Mouse (Mus musculus) frontal cortex, adult 2 months (tissue): ENCODE data around the gene Prss56. TPM values are rescaled to one million over a fixed set of nuclear protein-coding genes. Genes with fewer than 3 reads are reported as not detected.

Experiments
- DNase-seq, 2 experiments: peaks; one replicate each; pipeline ENCODE4 v3.0.0; 2022; ENCODE audit warnings: low spot score in 1 of 2; ENCODE audit errors: extremely low spot score in 1 of 2
- polyA plus RNA-seq: library from polyadenylated mRNA; depleted of rRNA; stranded (reverse); fragments of >200 nt; gene quantifications from 2 replicates; pipeline ENCODE4 v1.2.3, GENCODE M21; 2012

The Prss56 gene
- polyA plus RNA-seq, 1 experiment: 5.0 TPM

GRCm38 (mm10) chr1:87183998-87184750, 1.1 kb downstream of the Prss56 start:
- no peak for DNase-seq

- peak in 1 of 2 experiments; percentile 84 for DNase-seq
Observed at GRCm38 (mm10) chr1:87184751-87185139, 1.6 kb downstream of the Prss56 start.

DNA sequence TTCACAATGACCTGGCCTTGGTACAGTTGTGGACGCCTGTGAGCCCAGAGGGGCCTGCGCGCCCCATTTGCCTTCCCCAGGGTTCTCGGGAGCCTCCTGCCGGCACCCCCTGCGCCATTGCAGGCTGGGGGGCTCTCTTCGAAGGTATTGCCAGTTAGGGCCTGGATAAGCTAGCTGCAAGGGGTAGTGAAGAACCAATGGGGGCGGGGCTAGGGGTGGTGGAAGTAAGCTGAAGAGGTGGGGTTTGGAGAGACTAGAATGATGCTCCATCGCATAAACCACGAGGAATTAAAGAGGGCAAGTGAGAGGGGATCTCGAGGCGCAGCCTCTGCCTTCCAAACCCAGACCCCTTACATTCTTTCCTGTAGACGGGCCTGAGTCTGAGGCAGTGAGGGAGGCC, 2.4 kb downstream of the Prss56 start:
- no peak for DNase-seq

- DNase-seq: no peak
Observed at GRCm38 (mm10) chr1:87186261-87187036, 3.3 kb downstream of the Prss56 start.

GRCm38 (mm10) chr1:87187037-87187355, 3.9 kb downstream of the Prss56 start:
- DNase-seq: peak; percentile 27 to 83

DNA sequence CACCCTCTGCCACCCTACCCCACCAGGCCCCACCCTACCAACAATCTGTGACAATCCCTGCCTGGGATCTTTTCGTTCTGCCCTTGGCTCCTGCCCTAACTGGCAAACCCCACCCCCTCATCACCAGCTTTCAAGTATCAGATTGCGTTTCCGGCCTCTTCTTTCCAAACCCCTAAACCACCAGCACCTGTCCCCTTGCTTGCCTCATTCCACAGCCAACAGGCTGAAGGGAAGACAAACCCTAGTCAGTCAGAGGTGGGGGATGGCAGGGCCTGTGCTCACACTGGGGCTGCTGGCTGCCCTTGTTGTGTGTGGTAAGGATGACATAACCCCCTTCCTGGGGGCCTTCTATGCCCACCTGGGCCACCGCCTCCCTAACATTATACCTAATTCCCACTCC, 7.3 kb downstream of the Prss56 start, which contains the start of gene Chrnd:
TSS of gene Chrnd (plus strand) at position 179 of the 400 bp plus-strand sequence.
- DNase-seq: no peak

GRCm38 (mm10) chr1:87197296-87197695, 14.2 kb downstream of the Prss56 start:
- DNase-seq: no peak

- DNase-seq: no peak
Observed at GRCm38 (mm10) chr1:87198119-87199065, 15.3 kb downstream of the Prss56 start.

DNA sequence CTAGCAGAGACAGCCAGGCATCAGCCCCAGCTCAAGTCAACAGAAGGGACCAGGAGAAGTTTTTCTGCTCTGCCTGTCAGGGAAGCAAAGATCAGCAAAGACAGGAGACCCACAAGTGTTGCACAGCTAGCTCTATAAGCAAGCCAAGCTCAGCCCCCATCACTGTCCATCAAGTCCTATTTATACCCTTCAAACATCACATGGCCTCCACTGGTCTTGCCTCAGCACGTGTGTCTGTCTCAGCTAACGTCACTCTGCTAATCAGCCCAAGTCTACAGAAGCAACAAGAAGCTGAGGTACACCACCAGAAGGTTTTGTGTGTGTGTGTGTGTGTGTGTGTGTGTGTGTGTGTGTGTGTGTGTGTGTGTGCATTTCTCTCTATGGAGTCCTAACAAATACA, 17.7 kb downstream of the Prss56 start:
- no peak for DNase-seq

DNA sequence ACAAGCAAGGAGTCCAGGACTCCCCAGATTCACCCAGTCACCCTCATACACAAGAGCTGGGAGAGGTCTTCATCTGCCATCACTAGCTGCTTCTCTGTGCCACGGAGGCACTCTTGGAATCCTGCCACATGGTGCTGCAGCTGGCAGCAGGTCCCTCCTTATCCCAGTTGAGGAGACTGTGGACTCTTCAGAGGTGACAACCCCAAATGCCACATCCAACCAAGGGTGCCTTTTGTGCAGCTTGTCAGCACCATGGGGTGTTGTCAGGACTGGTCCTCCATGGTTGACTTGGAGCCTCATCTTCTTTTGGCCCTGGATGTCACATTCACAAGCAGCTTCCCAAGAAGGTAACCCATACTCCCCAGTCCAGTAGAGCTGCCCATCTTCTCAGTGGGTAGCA, 18.7 kb downstream of the Prss56 start:
- no peak for DNase-seq

GRCm38 (mm10) chr1:87203779-87204178, 20.7 kb downstream of the Prss56 start:
- no peak for DNase-seq

DNA sequence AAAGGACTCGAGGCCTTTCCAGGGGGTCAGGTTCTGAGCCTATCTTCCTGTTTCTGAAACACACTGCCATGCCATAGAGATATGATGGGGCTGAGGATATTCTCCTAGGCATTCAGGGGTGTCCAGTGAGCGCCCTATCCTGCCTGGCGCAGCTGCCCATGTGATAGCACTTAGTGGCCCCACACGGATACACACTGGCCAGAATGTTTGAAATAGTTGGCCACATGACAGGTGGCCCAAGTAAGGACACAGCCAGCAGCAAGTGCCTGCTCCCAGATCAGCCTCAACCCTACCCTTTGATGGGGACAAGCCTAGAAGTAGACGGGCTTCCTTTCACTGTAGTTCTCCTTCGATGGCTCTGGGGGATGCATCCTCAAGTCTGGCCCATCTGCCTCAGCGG, 21.4 kb downstream of the Prss56 start, which contains the start of gene Chrng:
TSS of gene Chrng (plus strand) at position 193 of the 400 bp plus-strand sequence.
- no peak for DNase-seq

DNA sequence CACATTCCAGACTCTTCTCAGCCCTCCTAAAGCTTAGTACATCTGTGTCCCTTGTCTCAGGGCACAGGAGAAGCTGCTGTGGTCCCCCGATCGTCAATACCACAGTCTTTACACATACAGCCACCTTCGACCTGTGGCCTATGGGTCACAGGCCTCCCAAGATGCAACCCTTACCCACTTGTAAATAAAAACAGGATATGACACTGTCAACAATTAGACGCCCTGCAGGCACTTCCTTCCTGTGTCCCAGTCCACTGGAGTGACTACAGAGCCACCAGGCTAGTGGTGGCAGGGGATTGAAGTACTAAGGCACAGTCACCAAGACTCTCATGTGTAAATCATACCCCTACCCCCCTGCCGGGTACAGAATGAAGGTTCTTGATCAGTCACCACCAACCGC, 21.9 kb downstream of the Prss56 start:
- DNase-seq: no peak

- no peak for DNase-seq
Observed at GRCm38 (mm10) chr1:87205502-87205901, 22.4 kb downstream of the Prss56 start.

DNA sequence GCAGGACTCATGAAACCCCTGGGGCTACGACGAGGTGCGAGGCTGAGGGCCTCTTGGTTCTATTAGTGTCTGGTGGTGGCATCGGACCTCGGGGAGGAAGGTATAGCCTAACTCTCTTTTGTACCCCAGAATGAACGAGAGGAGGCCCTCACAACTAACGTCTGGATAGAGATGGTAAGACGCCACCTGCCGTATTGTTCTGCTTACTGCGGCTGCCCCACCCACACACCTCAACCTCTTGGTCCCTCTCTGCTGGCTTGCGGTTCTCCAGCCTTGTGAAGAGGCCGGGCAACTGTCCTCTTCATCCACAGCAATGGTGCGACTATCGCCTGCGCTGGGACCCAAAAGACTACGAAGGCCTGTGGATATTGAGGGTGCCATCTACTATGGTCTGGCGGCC, 23.2 kb downstream of the Prss56 start:
- DNase-seq: no peak

GRCm38 (mm10) chr1:87211431-87211830, 28.3 kb downstream of the Prss56 start:
- DNase-seq: no peak

DNA sequence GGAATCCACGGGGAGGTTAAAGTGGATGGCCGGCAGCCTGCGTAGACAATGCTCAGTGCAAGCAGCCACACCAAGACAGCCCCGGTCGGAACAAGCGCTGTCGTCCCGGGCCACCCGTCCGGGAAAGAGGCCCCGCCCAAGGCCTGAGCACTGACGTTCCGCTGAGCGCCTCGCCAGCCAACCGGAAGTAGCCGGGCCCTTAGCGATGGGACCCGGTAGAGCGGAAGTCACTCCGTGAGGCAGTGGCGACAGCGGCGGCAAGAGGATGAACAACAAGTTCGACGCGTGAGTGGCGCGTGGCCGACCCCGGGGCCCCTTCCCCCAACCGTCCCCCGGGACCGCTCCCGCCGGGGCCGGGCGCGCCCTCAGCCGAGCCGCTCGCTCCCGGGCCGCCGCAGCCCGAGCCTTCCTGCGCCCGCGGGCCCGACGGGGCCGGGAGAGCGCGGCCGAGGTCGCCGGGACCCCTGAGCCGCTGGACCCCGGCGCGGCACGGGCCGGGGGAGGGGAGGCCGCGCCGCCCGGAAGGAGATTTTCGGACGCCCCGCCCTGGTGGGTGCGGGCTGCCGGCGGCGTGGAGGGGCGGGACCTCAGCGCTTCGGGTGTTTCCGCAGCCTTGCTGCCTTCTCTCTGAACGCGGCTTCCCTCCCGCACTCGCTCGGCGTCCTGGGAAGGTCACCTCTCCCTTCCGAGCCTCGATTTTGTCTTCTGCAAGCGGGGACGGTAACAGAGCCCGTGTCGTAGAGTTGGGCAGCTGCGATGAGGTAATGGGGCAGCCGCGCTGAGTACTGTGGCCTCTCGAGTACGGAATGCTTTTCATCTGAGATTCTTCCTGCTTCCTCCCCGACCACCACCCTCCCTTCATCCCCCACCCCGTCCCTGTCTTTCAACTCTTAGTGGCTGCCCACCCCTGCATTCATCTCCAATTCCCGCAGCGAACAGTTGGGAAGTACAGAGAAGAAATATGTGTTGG, 30.9 kb downstream of the Prss56 start, which contains the start of gene Eif4e2:
TSS of gene Eif4e2 (plus strand) at position 180 of the 970 bp plus-strand sequence.
- DNase-seq: peak; percentile 79 to 94

- no peak for DNase-seq
Observed at GRCm38 (mm10) chr1:87214748-87215147, 31.6 kb downstream of the Prss56 start.

DNA sequence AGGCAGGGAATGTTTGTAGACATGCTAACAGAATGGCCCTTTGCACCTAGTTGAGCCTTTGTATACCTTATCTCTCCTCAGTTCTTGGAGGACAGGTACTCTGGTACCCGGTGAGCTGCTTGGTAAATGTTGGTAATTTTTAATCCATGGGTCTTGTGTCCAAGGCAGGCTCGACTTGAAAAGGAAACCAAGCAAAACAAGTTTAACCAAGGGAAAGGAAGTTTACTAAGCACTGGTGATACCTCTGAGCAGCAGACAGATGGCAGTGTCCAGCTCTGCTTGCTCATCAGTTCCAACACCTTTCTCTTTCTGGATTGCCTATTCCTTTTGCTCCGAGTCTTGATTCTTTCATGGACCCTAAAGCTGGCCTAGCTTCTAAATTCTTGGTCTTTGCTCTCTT, 34.8 kb downstream of the Prss56 start:
- peak in 1 of 2 experiments; percentile 16 for DNase-seq

DNA sequence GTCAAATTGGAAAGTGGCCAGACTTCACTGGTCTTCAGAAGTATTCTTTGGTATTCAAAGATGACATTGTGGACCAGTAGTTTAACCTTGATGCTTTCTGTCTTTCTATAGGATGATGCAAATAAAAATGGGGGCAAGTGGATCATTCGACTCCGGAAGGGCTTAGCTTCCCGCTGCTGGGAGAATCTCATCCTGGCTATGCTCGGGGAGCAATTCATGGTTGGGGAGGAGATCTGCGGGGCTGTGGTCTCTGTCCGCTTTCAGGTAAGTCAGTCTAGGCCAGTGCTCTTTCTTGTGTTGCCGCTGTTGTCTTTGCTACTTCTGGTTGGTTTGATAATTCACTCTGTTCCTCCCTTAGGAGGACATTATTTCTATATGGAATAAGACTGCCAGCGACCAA, 42.6 kb downstream of the Prss56 start:
- DNase-seq: no peak
